Mouse (Mus musculus) CD4-positive, CD25-positive, alpha-beta regulatory T cell, adult 9 weeks (primary cell): ENCODE measurements around the gene Rasl10a. TPM values are rescaled to one million over a fixed set of nuclear protein-coding genes. Genes with fewer than 3 reads are reported as not detected.

Experiments
- polyA plus RNA-seq: library from polyadenylated mRNA; unstranded; fragments of 100-300 nt; shearing (Covaris generic); gene quantifications from one replicate; pipeline ENCODE4 v1.2.1, GENCODE M21; 2017

Gene Rasl10a
- polyA plus RNA-seq, result not detected

GRCm38 (mm10) chr11:5057856-5058641 is at the start of gene Rasl10a:
TSS of gene Rasl10a (plus strand) at chr11:5058128.

GRCm38 (mm10) chr11:5065056-5065821 is 7.3 kb downstream of the Rasl10a start, which contains the start of gene Gas2l1:
TSS of gene Gas2l1 (minus strand) at chr11:5065327.

GRCm38 (mm10) chr11:5098736-5099542 is 41.0 kb downstream of the Rasl10a start, which contains the start of the genes Rhbdd3 and Ewsr1:
TSS of gene Rhbdd3 (plus strand) at chr11:5098926.
TSS of gene Ewsr1 (minus strand) at chr11:5099266.

Other genes with a start within 250 kb of the Rasl10a start
- 27.2 TPM for gene Nf2, start 208.6 kb upstream of the Rasl10a start, polyA plus RNA-seq
- 45.5 TPM for gene Nipsnap1, start 184.2 kb upstream of the Rasl10a start, polyA plus RNA-seq
- gene Thoc5, start 162.8 kb upstream of the Rasl10a start, polyA plus RNA-seq, result 56.0 TPM
- gene Nefh, start 110.1 kb upstream of the Rasl10a start, polyA plus RNA-seq, result 5.5 TPM
- 137 TPM for gene Ap1b1, start 71.3 kb upstream of the Rasl10a start, polyA plus RNA-seq
- 0.89 TPM for gene Gas2l1, start 7.2 kb downstream of the Rasl10a start, polyA plus RNA-seq
- gene Rhbdd3, start 40.8 kb downstream of the Rasl10a start, polyA plus RNA-seq, result 8.7 TPM
- gene Ewsr1, start 41.1 kb downstream of the Rasl10a start, polyA plus RNA-seq, result 841 TPM
- gene Emid1, start 94.1 kb downstream of the Rasl10a start, polyA plus RNA-seq, result 1.8 TPM
- 2.8 TPM for gene Kremen1, start 203.4 kb downstream of the Rasl10a start, polyA plus RNA-seq